Mouse (Mus musculus): Measurements from ENCODE around the gene Nrcam.

GRCm38 (mm10) chr12:44386398-44386797, 57.7 kb downstream of the Nrcam start:
- TF ChIP-seq CTCF (IDR thresholded peaks at IDR 0.05; ENCODE audit: low read depth) (no peak), EP300 (IDR thresholded peaks at IDR 0.05; ENCODE audit: low read depth) (no peak)
